Mouse (Mus musculus) heart, embryonic 11.5 days (tissue): Measurements from ENCODE around the gene Cox6a2. TPM values are rescaled to one million over a fixed set of nuclear protein-coding genes. Genes with fewer than 3 reads are reported as not detected.
"Not testable (repeated sequence)": the region's sequence is repeated elsewhere in the genome, so short reads cannot be mapped to it uniquely, and the experiment has no call there.

Experiments
- ATAC-seq: fragments of 200-750 bp; cut with Nextera tagmentation; replicated peaks from 2 replicates; pipeline ENCODE4 v1.8.0; 2017; ENCODE audit warnings: moderate library complexity; ENCODE audit not compliant: insufficient number of reproducible peaks, low FRiP score, low TSS enrichment
- H3K27ac ChIP-seq: fragments of 300-500 bp; sonication (generic); 2 replicates; pipeline ENCODE4 v1.5.1; 2014; ENCODE audit warnings: mild to moderate bottlenecking, low read depth, low read length
- H3K27me3 ChIP-seq: fragments of 300-500 bp; sonication (generic); 2 replicates; pipeline ENCODE4 v1.6.1; 2014; ENCODE audit warnings: mild to moderate bottlenecking, low read length, mixed read lengths; ENCODE audit not compliant: control insufficient read depth, insufficient read depth
- H3K36me3 ChIP-seq: fragments of 300-500 bp; sonication (generic); 2 replicates; pipeline ENCODE4 v1.6.1; 2014; ENCODE audit warnings: mild to moderate bottlenecking, low read length, moderate library complexity, mixed read lengths; ENCODE audit not compliant: control insufficient read depth, insufficient read depth
- H3K4me1 ChIP-seq: fragments of 300-500 bp; sonication (generic); 2 replicates; pipeline ENCODE4 v1.6.1; 2014; ENCODE audit warnings: low read length; ENCODE audit not compliant: control insufficient read depth, insufficient read depth
- H3K4me2 ChIP-seq: fragments of 300-500 bp; sonication (generic); 2 replicates; pipeline ENCODE4 v1.6.1; 2014; ENCODE audit warnings: mild to moderate bottlenecking, moderate library complexity
- H3K4me3 ChIP-seq: fragments of 300-500 bp; sonication (generic); 2 replicates; pipeline ENCODE4 v1.5.1; 2014; ENCODE audit warnings: low read depth, low read length
- H3K9ac ChIP-seq: fragments of 300-500 bp; sonication (generic); 2 replicates; pipeline ENCODE4 v1.6.1; 2014; ENCODE audit warnings: mild to moderate bottlenecking, low read depth, low read length, moderate library complexity
- H3K9me3 ChIP-seq: fragments of 300-500 bp; sonication (generic); replicated peaks from 2 replicates; pipeline ENCODE4 v1.6.1; 2016; ENCODE audit warnings: low read length; ENCODE audit not compliant: control insufficient read depth
- WGBS: fragments of 180-500 bp; shearing (Covaris S2); extraction: QIAGEN DNeasy Blood & Tissue Kit; methylation state at CpG from one replicate; pipeline ENCODE4 v1.1.7; 2014; ENCODE audit not compliant: insufficient replicate concordance; 5-methylcytosine and 5-hydroxymethylcytosine counted together
- polyA plus RNA-seq: library from polyadenylated mRNA; unstranded; fragments of >200 nt; fragmentation: Nextera tagmentation; extraction: Ambion mirVana; gene quantifications from 2 replicates; pipeline ENCODE4 v1.2.1, GENCODE M21; 2014

The Cox6a2 gene
- polyA plus RNA-seq, 1 experiment from 2014 or later: 543 TPM

GRCm38 (mm10) chr7:128180126-128180525, 26.1 kb downstream of the Cox6a2 start:
- no peak overlapping the region for H3K4me3 ChIP-seq
- 72% methylated on average over 7 of the region's 7 CpGs for WGBS

DNA sequence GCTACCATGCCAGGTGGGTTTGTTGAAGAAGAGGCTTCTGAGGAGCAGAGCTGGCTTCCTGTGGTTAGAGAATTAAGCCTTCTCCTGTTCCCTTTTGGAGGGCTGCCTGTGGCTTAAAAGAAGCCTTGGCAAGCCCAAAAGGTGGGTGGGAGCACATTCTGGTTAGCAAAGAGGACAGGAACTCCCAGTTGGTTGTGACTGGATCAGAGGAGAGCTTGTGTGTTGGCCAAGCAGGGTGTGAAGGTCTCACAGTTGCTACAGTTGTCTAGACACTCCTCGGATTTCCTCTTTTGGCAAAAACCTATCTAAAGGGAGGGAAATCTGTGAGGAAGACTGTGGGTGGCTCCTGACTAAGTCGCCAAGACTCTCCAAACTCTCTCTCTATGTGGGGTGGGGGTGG, 27.8 kb downstream of the Cox6a2 start:
- Histone ChIP-seq H3K4me3 (no peak overlapping the region), H3K9me3 (no peaks in the 10 kb centered on the region), H3K36me3 (no peaks in the 10 kb centered on the region), H3K4me2 (no peak overlapping the region), H3K27me3 (no peaks in the 10 kb centered on the region; the same call in 1 of the 2 replicates), H3K27ac (no peak overlapping the region), H3K4me1 (no peaks in the 10 kb centered on the region), H3K9ac (no peak overlapping the region)
- WGBS: 51% methylated on average over 2 of the region's 2 CpGs
- no peak for ATAC-seq

More at GRCm38 (mm10) chr7:128180126-128180525, 26.1 kb downstream of the Cox6a2 start:
- Histone ChIP-seq H3K27ac (no peak overlapping the region), H3K4me2 (no peak overlapping the region), H3K27me3 (no peaks in the 10 kb centered on the region; the same call in 1 of the 2 replicates), H3K9ac (no peak overlapping the region), H3K4me1 (no peaks in the 10 kb centered on the region), H3K9me3 (no peaks in the 10 kb centered on the region), H3K36me3 (no peaks in the 10 kb centered on the region)
- no peak for ATAC-seq

- Histone ChIP-seq H3K4me1 (no peaks in the 10 kb centered on the region), H3K36me3 (no peaks in the 10 kb centered on the region), H3K27me3 (no peaks in the 10 kb centered on the region), H3K27ac (no peak overlapping the region), H3K9me3 (no peaks in the 10 kb centered on the region), H3K9ac (no peak overlapping the region), H3K4me2 (no peak overlapping the region), H3K4me3 (no peak overlapping the region)
- no peak for ATAC-seq
- WGBS: 80% methylated on average over 3 of the region's 3 CpGs
These were observed 36.2 kb downstream of the Cox6a2 start for GRCm38 (mm10) chr7:128169996-128170395.

GRCm38 (mm10) chr7:128166391-128166790, 39.8 kb downstream of the Cox6a2 start:
- H3K9me3 ChIP-seq: no peaks in the 10 kb centered on the region
- no peak overlapping the region for H3K27ac ChIP-seq
- 80% methylated on average over 7 of the region's 7 CpGs for WGBS
- no peaks in the 10 kb centered on the region for H3K4me1 ChIP-seq
- no peaks in the 10 kb centered on the region for H3K36me3 ChIP-seq
- H3K4me3 ChIP-seq: no peak overlapping the region
- H3K4me2 ChIP-seq: no peak overlapping the region
- ATAC-seq: no peak
- no peak overlapping the region for H3K9ac ChIP-seq
- no peaks in the 10 kb centered on the region for H3K27me3 ChIP-seq

DNA sequence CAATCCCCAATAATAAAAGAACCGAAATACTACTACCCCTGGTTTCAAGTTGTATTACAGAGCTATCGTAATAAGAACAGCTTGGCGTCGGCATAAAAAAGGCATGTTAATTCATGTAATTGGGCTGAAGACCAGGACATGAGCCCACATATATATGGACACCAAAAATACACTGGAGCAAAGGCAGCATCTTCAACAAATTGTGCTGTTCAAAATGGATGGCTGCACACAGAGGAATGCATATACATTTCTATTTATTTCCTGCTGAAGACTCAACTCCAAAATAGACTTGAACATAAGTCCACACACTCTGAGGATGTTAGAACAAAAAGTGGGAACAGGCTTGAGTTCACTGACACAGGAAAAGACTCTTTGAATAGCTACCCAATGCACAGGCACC, 42.2 kb downstream of the Cox6a2 start:
- Histone ChIP-seq H3K9me3 (no peaks in the 10 kb centered on the region), H3K4me1 (no peaks in the 10 kb centered on the region), H3K9ac (no peak overlapping the region), H3K4me3 (no peak overlapping the region), H3K4me2 (no peak overlapping the region), H3K27ac (no peak overlapping the region), H3K27me3 (no peaks in the 10 kb centered on the region), H3K36me3 (no peaks in the 10 kb centered on the region)
- no peak for ATAC-seq
- WGBS: 85% methylated on average over 4 of the region's 4 CpGs

- not testable (repeated sequence) for H3K4me1 ChIP-seq, H3K9me3 ChIP-seq, H3K4me3 ChIP-seq, H3K9ac ChIP-seq, H3K27me3 ChIP-seq, H3K36me3 ChIP-seq, H3K4me2 ChIP-seq, H3K27ac ChIP-seq, ATAC-seq
- 79% methylated on average over 7 of the region's 8 CpGs for WGBS
These were observed 47.4 kb downstream of the Cox6a2 start for GRCm38 (mm10) chr7:128158688-128159354.

Other genes starting within 250 kb of the Cox6a2 start
- gene Fus, start 238.9 kb downstream of the Cox6a2 start, polyA plus RNA-seq: 33.2 and 40.3 TPM in 2 replicates
- gene Pycard, start 212.5 kb downstream of the Cox6a2 start, polyA plus RNA-seq: 35.6 and 37.8 TPM in 2 replicates
- 0.30 and 0.69 TPM in 2 replicates for gene Trim72, start 202.4 kb downstream of the Cox6a2 start, polyA plus RNA-seq
- gene Itgam, start 143.7 kb downstream of the Cox6a2 start, polyA plus RNA-seq: 0.29 and 0.34 TPM in 2 replicates
- gene Gm49368, start 143.7 kb downstream of the Cox6a2 start, polyA plus RNA-seq: not detected in 2 replicates
- gene Itgax, start 76.8 kb downstream of the Cox6a2 start, polyA plus RNA-seq: 0.06 and 0.11 TPM in 2 replicates
- not detected in 2 replicates for gene Itgad, start 52.0 kb downstream of the Cox6a2 start, polyA plus RNA-seq
- 7.7 and 8.7 TPM in 2 replicates for gene Armc5, start 31.0 kb upstream of the Cox6a2 start, polyA plus RNA-seq
- 6.6 and 7.9 TPM in 2 replicates for gene 9130023H24Rik, start 31.6 kb upstream of the Cox6a2 start, polyA plus RNA-seq
- 168 and 172 TPM in 2 replicates for gene Tgfb1i1, start 40.4 kb upstream of the Cox6a2 start, polyA plus RNA-seq
- gene Slc5a2, start 59.3 kb upstream of the Cox6a2 start, polyA plus RNA-seq: 0.83 TPM in 1 of 2 replicates, not detected in the other
- 18.1 and 18.2 TPM in 2 replicates for gene BC017158, start 91.8 kb upstream of the Cox6a2 start, polyA plus RNA-seq
- gene Rgs10, start 212.4 kb upstream of the Cox6a2 start, polyA plus RNA-seq: 20.3 and 21.0 TPM in 2 replicates